Mouse (Mus musculus) embryo, embryonic 10 days (tissue): ENCODE measurements around the gene Col4a1.

Source experiments
- DNase-seq: peaks from one replicate; pipeline ENCODE4 v3.0.0-alpha.2; 2015; ENCODE audit warnings: low spot score

Gene Col4a1

GRCm38 (mm10) chr8:11230277-11230676 lies 82.3 kb downstream of the Col4a1 start:
- no peak for DNase-seq

GRCm38 (mm10) chr8:11227421-11227820 lies 85.2 kb downstream of the Col4a1 start:
- no peak for DNase-seq

- no peak for DNase-seq
These were observed 86.8 kb downstream of the Col4a1 start for GRCm38 (mm10) chr8:11225577-11226434.

GRCm38 (mm10) chr8:11224178-11224577 lies 88.4 kb downstream of the Col4a1 start:
- DNase-seq, result no peak

- no peak for DNase-seq
These were observed 91.3 kb downstream of the Col4a1 start for GRCm38 (mm10) chr8:11221353-11221752.

- no peak for DNase-seq
These were observed 93.3 kb downstream of the Col4a1 start for GRCm38 (mm10) chr8:11219282-11219681.

GRCm38 (mm10) chr8:11215231-11215630 lies 97.4 kb downstream of the Col4a1 start:
- DNase-seq, result peak; percentile 83

- no peak for DNase-seq
These were observed 106.1 kb downstream of the Col4a1 start for GRCm38 (mm10) chr8:11206509-11206908.

GRCm38 (mm10) chr8:11205532-11205931 lies 107.1 kb downstream of the Col4a1 start:
- no peak for DNase-seq

- no peak for DNase-seq
These were observed 109.1 kb downstream of the Col4a1 start for GRCm38 (mm10) chr8:11203260-11204110.

GRCm38 (mm10) chr8:11198650-11199049 lies 114.0 kb downstream of the Col4a1 start:
- DNase-seq, result no peak

GRCm38 (mm10) chr8:11197988-11198387 lies 114.6 kb downstream of the Col4a1 start:
- DNase-seq, result no peak

GRCm38 (mm10) chr8:11197261-11197660 lies 115.4 kb downstream of the Col4a1 start:
- DNase-seq, result no peak

GRCm38 (mm10) chr8:11192719-11193324 lies 119.8 kb downstream of the Col4a1 start:
- no peak for DNase-seq

GRCm38 (mm10) chr8:11187581-11188271 lies 124.9 kb downstream of the Col4a1 start:
- peak; percentile 94 for DNase-seq

GRCm38 (mm10) chr8:11186456-11186855 lies 126.2 kb downstream of the Col4a1 start:
- DNase-seq, result no peak

- no peak for DNase-seq
These were observed 127.0 kb downstream of the Col4a1 start for GRCm38 (mm10) chr8:11185672-11186071.

- peak; percentile 33 for DNase-seq
These were observed 129.0 kb downstream of the Col4a1 start for GRCm38 (mm10) chr8:11183611-11184031.

GRCm38 (mm10) chr8:11182606-11183005 lies 130.0 kb downstream of the Col4a1 start:
- no peak for DNase-seq

- no peak for DNase-seq
These were observed 130.5 kb downstream of the Col4a1 start for GRCm38 (mm10) chr8:11182148-11182484.

- no peak for DNase-seq
These were observed 131.0 kb downstream of the Col4a1 start for GRCm38 (mm10) chr8:11181420-11182147.
